Mouse (Mus musculus) hindbrain, embryonic 16.5 days (tissue): ENCODE results near the gene Gm16253. TPM values are rescaled to one million over a fixed set of nuclear protein-coding genes. Genes with fewer than 3 reads are reported as not detected.

Experiments used
- ATAC-seq: fragments of 200-750 bp; cut with Nextera tagmentation; 2 replicates; pipeline ENCODE4 v1.8.0; 2017; ENCODE audit warnings: moderate TSS enrichment, moderate library complexity
- H3K27ac ChIP-seq: fragments of 300-500 bp; sonication (generic); 2 replicates; pipeline ENCODE4 v1.5.1; 2014; ENCODE audit warnings: low read depth, mild to moderate bottlenecking, control low read depth, low read length, moderate library complexity
- H3K27me3 ChIP-seq: fragments of 300-500 bp; sonication (generic); replicated peaks from 2 replicates; pipeline ENCODE4 v1.6.1; 2014; ENCODE audit warnings: low read length; ENCODE audit not compliant: control insufficient read depth, insufficient read depth
- H3K36me3 ChIP-seq: fragments of 300-500 bp; sonication (generic); 2 replicates; pipeline ENCODE4 v1.6.1; 2014; ENCODE audit warnings: mild to moderate bottlenecking, low read length, moderate library complexity, mixed read lengths; ENCODE audit not compliant: control insufficient read depth, insufficient read depth
- H3K4me1 ChIP-seq: fragments of 300-500 bp; sonication (generic); 2 replicates; pipeline ENCODE4 v1.6.1; 2014; ENCODE audit warnings: low read depth, low read length; ENCODE audit not compliant: control insufficient read depth, insufficient read depth
- H3K4me2 ChIP-seq: fragments of 300-500 bp; sonication (generic); 2 replicates; pipeline ENCODE4 v1.6.1; 2014; ENCODE audit warnings: mild to moderate bottlenecking, low read length, control low read depth, moderate library complexity
- H3K4me3 ChIP-seq: fragments of 300-500 bp; sonication (generic); 2 replicates; pipeline ENCODE4 v1.5.1; 2014; ENCODE audit warnings: mild to moderate bottlenecking, low read length, control low read depth, moderate library complexity
- H3K9ac ChIP-seq: fragments of 300-500 bp; sonication (generic); 2 replicates; pipeline ENCODE4 v1.6.1; 2014; ENCODE audit warnings: low read depth, mild to moderate bottlenecking, control low read depth, low read length, moderate library complexity
- H3K9me3 ChIP-seq: fragments of 300-500 bp; sonication (generic); 2 replicates; pipeline ENCODE4 v1.6.1; 2014; ENCODE audit warnings: mild to moderate bottlenecking, low read length, moderate library complexity; ENCODE audit not compliant: control insufficient read depth
- WGBS: fragments of 180-500 bp; shearing (Covaris S2); extraction: QIAGEN DNeasy Blood & Tissue Kit; methylation state at CpG from one replicate; pipeline ENCODE4 v1.1.7; 2014; 5-methylcytosine and 5-hydroxymethylcytosine counted together
- polyA plus RNA-seq: library from polyadenylated mRNA; unstranded; fragments of >200 nt; fragmentation: Nextera tagmentation; extraction: Ambion mirVana; gene quantifications from 2 replicates; pipeline ENCODE4 v1.2.1, GENCODE M21; 2015

Gm16253 gene
- polyA plus RNA-seq, 1 experiment from 2014 or later, result 1.0 TPM

DNA sequence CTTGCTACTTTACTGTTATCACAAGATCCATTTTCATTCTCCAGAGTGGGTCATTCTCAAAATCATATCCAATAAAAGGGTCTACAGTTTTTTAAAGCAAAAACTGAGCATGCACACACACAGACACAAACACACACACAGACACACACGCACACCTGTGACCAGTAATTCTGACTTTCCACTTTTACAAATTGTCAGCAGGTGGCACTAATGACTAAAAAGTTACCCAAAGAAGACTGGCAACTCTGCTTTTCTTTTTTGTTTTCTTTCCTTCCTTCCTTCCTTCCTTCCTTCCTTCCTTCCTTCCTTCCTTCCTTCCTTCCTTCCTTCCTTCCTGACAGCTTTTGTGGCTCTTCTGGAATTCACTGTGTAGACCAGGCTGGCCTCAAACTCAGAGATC is 31.2 kb upstream of the Gm16253 start:
- 0 out of 2 replicates have a peak, but pooled peaks cover 2% of the 10 kb centered on the region for H3K27me3 ChIP-seq
- no peak overlapping the region for H3K4me3 ChIP-seq
- no peak for ATAC-seq
- no peak overlapping the region for H3K4me2 ChIP-seq
- H3K4me1 ChIP-seq, result no peaks in the 10 kb centered on the region
- no peak overlapping the region for H3K9ac ChIP-seq
- 33% methylated on average over 1 of the region's 1 CpGs for WGBS
- no peaks in the 10 kb centered on the region for H3K36me3 ChIP-seq
- no peaks in the 10 kb centered on the region for H3K9me3 ChIP-seq
- no peak overlapping the region for H3K27ac ChIP-seq

DNA sequence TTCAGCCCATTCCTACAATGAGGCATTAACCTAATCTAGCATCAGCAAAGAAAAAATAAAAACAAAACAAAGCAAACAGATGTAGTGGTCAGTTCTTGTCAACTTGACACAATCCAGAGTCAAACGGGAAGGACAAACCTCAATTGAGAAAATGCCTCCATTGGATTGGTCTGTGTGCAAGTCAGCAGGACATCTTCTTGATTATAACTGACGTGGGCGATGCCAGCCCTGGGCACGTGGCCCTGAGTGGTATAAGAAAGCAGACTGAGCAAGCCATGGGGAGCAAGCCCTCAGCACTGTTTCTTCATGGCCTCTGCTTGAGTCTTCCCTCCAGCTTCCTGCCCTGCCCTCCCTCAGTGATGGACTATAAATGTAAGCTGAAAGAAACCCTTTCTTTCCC is 29.9 kb upstream of the Gm16253 start:
- no peaks in the 10 kb centered on the region for H3K4me1 ChIP-seq
- no peak overlapping the region for H3K9ac ChIP-seq
- no peaks in the 10 kb centered on the region for H3K36me3 ChIP-seq
- H3K4me2 ChIP-seq, result no peak overlapping the region
- 0 out of 2 replicates have a peak, but pooled peaks cover 2% of the 10 kb centered on the region for H3K27me3 ChIP-seq
- H3K27ac ChIP-seq, result no peak overlapping the region
- H3K9me3 ChIP-seq, result no peaks in the 10 kb centered on the region
- no peak overlapping the region for H3K4me3 ChIP-seq
- no peak for ATAC-seq
- 44% methylated on average over 4 of the region's 4 CpGs for WGBS

DNA sequence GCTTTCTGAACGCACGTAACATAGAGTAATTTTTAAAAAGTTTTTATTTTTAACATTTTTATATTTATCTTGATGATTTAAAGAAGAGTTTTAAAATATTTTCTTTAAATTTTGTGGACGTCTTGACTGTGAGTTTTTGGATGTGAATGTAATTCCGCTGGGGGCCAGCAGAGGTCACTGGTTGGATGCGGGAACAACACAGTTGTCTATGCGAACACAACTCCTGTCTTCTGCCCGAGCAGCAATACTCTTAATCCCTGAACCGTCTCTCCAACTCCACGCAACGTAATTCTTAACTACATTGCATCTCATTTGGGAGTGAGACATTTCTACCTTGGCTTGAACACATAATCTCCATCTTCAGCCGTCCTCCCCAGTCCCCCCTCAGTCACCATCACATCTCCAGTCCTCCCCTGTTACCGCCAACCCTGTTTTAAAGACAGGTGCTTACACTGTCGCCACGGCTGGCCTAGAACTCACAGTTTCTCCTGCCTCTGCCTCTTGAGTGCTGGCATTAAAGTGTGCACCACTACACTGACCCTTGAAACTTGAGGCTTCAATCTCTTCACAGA is 29.3 kb upstream of the Gm16253 start:
- Histone ChIP-seq H3K36me3 (no peaks in the 10 kb centered on the region), H3K9ac (no peak overlapping the region), H3K27me3 (0 out of 2 replicates have a peak, but pooled peaks cover 2% of the 10 kb centered on the region), H3K4me1 (no peaks in the 10 kb centered on the region), H3K9me3 (no peaks in the 10 kb centered on the region), H3K4me3 (no peak overlapping the region), H3K4me2 (peak overlapping the region; percentile 30), H3K27ac (no peak overlapping the region)
- 8% methylated on average over 14 of the region's 14 CpGs for WGBS
- ATAC-seq, result peak; percentile 62; the same call in 1 of the 2 replicates

DNA sequence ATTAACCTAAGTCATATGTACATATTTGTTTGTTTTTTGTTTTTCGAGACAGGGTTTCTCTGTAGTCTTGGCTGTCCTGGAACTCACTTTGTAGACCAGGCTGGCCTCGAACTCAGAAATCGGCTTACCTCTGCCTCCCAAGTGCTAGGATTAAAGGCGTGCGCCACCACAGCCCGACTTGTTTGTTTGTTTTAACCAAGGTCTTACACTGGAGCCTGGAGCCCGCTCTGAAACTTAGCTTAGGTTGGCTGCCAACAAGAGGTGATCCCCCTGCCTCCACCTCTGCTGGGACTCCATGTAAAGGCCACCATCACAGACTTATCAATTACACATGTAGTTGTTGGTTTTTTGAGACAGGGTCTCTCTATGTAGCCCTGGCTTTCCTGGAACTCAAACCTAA is 28.0 kb upstream of the Gm16253 start:
- Histone ChIP-seq H3K4me1 (no peaks in the 10 kb centered on the region), H3K4me2 (no peak overlapping the region), H3K9me3 (no peaks in the 10 kb centered on the region), H3K9ac (no peak overlapping the region), H3K27me3 (0 out of 2 replicates have a peak, but pooled peaks cover 2% of the 10 kb centered on the region), H3K4me3 (no peak overlapping the region), H3K36me3 (no peaks in the 10 kb centered on the region), H3K27ac (no peak overlapping the region)
- ATAC-seq, result no peak
- 89% methylated on average over 7 of the region's 7 CpGs for WGBS

DNA sequence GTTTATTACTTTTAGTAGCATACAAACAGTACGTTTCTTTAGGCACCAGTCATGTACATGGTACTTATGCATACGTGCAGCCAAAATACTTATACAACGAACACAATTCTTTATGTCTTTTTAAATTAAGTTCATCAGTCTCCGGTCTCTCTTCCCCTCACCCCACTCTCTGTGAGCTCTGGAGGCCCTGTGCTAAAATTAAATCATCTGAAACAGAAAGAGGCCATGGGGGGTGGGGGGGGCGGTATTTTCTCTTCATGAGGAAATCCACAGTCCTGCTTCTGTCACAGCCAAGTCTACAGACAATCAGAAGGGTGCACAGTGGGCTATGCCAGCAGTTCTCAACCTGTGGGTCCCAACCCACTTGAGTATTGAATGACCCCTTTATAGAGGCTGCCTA is 27.4 kb upstream of the Gm16253 start:
- Histone ChIP-seq H3K36me3 (no peaks in the 10 kb centered on the region), H3K4me1 (no peaks in the 10 kb centered on the region), H3K4me3 (no peak overlapping the region), H3K27ac (no peak overlapping the region), H3K27me3 (0 out of 2 replicates have a peak, but pooled peaks cover 2% of the 10 kb centered on the region), H3K9me3 (no peaks in the 10 kb centered on the region), H3K9ac (no peak overlapping the region), H3K4me2 (no peak overlapping the region)
- ATAC-seq, result no peak
- WGBS, result 83% methylated on average over 5 of the region's 5 CpGs

DNA sequence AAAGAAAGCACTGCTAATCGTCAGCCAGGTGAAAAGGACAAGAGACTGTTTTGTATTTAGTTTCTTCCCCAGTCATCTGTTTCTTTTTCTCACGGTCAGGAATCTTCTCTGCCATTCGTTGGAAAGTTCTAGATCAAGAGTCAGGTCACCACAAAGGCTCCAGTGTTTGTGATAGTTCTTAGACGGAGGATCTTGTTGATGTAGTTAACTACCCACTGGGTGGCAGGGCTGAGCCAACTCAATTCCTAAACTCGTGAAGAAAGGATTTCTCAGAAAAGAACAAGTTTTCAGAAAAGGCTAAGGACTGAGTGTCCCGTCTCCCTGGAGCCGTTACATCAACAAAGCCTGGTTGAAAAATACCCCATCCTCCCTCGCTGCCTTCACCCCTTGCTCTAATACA is 25.6 kb upstream of the Gm16253 start:
- Histone ChIP-seq H3K9ac (no peak overlapping the region), H3K4me1 (peaks cover 5% of the 10 kb centered on the region), H3K27ac (no peak overlapping the region), H3K4me2 (no peak overlapping the region), H3K4me3 (no peak overlapping the region), H3K36me3 (no peaks in the 10 kb centered on the region), H3K9me3 (no peaks in the 10 kb centered on the region), H3K27me3 (0 out of 2 replicates have a peak, but pooled peaks cover 2% of the 10 kb centered on the region)
- 16% methylated on average over 8 of the region's 8 CpGs for WGBS
- ATAC-seq, result no peak

DNA sequence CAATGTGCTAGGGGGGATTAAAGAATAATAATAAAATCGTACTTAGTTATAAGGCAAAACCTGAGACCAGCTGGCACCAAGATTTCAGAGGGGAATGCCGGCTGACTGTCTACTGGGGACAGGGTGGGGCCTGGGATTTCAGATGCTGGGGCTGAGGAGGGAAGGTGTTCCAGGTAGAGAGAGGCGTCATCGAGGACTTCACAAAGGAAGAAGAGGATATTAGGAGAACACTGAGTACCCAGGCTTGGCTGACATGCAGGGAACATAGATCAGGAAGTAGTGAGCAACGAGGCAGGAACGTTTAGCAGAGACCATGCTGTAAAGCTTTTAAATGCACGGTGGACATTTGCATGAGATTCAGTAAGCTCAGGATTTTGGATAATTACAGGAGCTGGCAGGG is 24.9 kb upstream of the Gm16253 start:
- no peak overlapping the region for H3K4me3 ChIP-seq
- 77% methylated on average over 7 of the region's 7 CpGs for WGBS
- H3K27ac ChIP-seq, result no peak overlapping the region

DNA sequence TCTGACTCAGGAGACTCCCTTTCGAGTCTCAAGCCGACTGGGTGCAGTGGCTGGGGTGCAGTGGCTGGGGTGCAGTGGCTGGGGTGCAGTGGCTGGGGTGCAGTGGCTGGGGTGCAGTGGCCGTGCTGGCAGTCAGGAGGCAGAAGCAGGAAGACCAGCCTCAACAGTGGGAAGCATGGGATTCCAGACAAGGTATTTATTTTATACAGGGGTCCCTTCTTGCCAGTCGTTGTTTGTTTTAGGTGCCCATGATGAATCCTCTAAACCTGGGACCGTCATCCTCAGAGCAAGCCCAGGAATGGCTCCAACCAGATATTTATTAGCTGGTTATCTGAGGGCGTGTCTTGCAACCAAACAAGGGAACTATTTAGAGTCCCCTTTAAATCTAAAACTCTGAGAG is 23.2 kb upstream of the Gm16253 start:
- Histone ChIP-seq H3K4me1 (peaks cover 11% of the 10 kb centered on the region), H3K9ac (no peak overlapping the region), H3K27ac (no peak overlapping the region), H3K4me3 (no peak overlapping the region), H3K9me3 (no peaks in the 10 kb centered on the region), H3K4me2 (no peak overlapping the region), H3K27me3 (no peaks in the 10 kb centered on the region), H3K36me3 (no peaks in the 10 kb centered on the region)
- 83% methylated on average over 6 of the region's 6 CpGs for WGBS
- no peak for ATAC-seq

More for the DNA sequence above, 24.9 kb upstream of the Gm16253 start:
- Histone ChIP-seq H3K36me3 (no peaks in the 10 kb centered on the region), H3K4me2 (no peak overlapping the region), H3K27me3 (no peaks in the 10 kb centered on the region), H3K4me1 (peaks cover 11% of the 10 kb centered on the region), H3K9me3 (no peaks in the 10 kb centered on the region), H3K9ac (no peak overlapping the region)
- no peak for ATAC-seq

DNA sequence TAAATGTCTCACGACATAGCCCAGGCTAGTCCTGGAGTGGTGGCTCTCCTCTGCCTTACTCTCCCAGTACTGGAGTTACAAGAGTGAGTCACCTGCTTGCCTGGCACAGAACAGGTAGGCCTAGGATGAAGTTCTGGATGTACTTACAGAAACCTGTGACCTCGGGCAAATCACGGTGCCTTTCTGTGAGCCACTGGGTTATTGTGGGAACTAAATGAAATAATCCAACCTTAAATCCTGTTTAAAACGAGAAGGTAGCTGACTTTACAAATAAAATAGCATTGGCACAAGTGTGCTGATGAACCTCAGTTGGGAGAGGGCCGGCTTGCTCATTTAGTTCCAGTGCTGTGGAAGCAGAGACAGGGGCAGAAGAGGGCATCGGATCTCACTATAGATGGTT is 22.5 kb upstream of the Gm16253 start:
- Histone ChIP-seq H3K4me1 (peaks cover 17% of the 10 kb centered on the region), H3K4me3 (no peak overlapping the region), H3K27me3 (no peaks in the 10 kb centered on the region), H3K36me3 (no peaks in the 10 kb centered on the region), H3K9me3 (no peaks in the 10 kb centered on the region), H3K27ac (no peak overlapping the region), H3K4me2 (no peak overlapping the region), H3K9ac (no peak overlapping the region)
- 84% methylated on average over 6 of the region's 6 CpGs for WGBS
- no peak for ATAC-seq
